Mouse (Mus musculus) limb, embryonic 14.5 days (tissue): ENCODE results near the gene Lilr4b. TPM values are rescaled to one million over a fixed set of nuclear protein-coding genes. Genes with fewer than 3 reads are reported as not detected.

ENCODE experiments used
- ATAC-seq: fragments of 200-750 bp; cut with Nextera tagmentation; 2 replicates; pipeline ENCODE4 v1.8.0; 2017; ENCODE audit warnings: low read depth, moderate number of reproducible peaks, moderate TSS enrichment; ENCODE audit not compliant: low FRiP score
- DNase-seq: peaks from one replicate; pipeline ENCODE4 v3.0.0-alpha.2; 2015; ENCODE audit warnings: low spot score
- H3K27ac ChIP-seq: fragments of 300-500 bp; sonication (generic); replicated peaks from 2 replicates; pipeline ENCODE4 v1.5.1; 2014; ENCODE audit warnings: low read depth, mild to moderate bottlenecking, low read length, moderate library complexity, mixed read lengths
- H3K27me3 ChIP-seq: fragments of 300-500 bp; sonication (generic); 2 replicates; pipeline ENCODE4 v1.6.1; 2014; ENCODE audit warnings: low read length, mixed read lengths; ENCODE audit not compliant: control insufficient read depth, insufficient read depth
- H3K36me3 ChIP-seq: fragments of 300-500 bp; sonication (generic); 2 replicates; pipeline ENCODE4 v1.6.1; 2014; ENCODE audit warnings: mild to moderate bottlenecking, low read length, moderate library complexity, mixed read lengths; ENCODE audit not compliant: control insufficient read depth, insufficient read depth
- H3K4me1 ChIP-seq: fragments of 300-500 bp; sonication (generic); 2 replicates; pipeline ENCODE4 v1.6.1; 2014; ENCODE audit warnings: antibody characterized with exemption, low read length, mixed read lengths; ENCODE audit not compliant: control insufficient read depth, insufficient read depth
- H3K4me2 ChIP-seq: fragments of 300-500 bp; sonication (generic); replicated peaks from 2 replicates; pipeline ENCODE4 v1.6.1; 2014; ENCODE audit warnings: low read depth, mild to moderate bottlenecking, low read length, moderate library complexity; ENCODE audit not compliant: severe bottlenecking
- H3K4me3 ChIP-seq: fragments of 300-500 bp; sonication (generic); replicated peaks from 2 replicates; pipeline ENCODE4 v1.5.1; 2014; ENCODE audit warnings: low read length
- H3K9ac ChIP-seq: fragments of 300-500 bp; sonication (generic); 2 replicates; pipeline ENCODE4 v1.6.1; 2014; ENCODE audit warnings: mild to moderate bottlenecking, low read depth, low read length, moderate library complexity; ENCODE audit not compliant: severe bottlenecking
- H3K9me3 ChIP-seq: fragments of 300-500 bp; sonication (generic); 2 replicates; pipeline ENCODE4 v1.6.1; 2016; ENCODE audit warnings: low read length; ENCODE audit not compliant: control insufficient read depth
- POLR2A ChIP-seq: fragments of 200-500 bp; IDR thresholded peaks from 2 replicates; pipeline ENCODE4 v1.8.0; 2012; ENCODE audit warnings: inconsistent platforms, mild to moderate bottlenecking, moderate library complexity, borderline replicate concordance; ENCODE audit not compliant: insufficient read depth, insufficient read length; ENCODE audit errors: extremely low read depth
- WGBS: fragments of 180-500 bp; shearing (Covaris S2); extraction: QIAGEN DNeasy Blood & Tissue Kit; methylation state at CpG from one replicate; pipeline ENCODE4 v1.1.7; 2014; 5-methylcytosine and 5-hydroxymethylcytosine counted together
- polyA plus RNA-seq, 2 experiments: library from polyadenylated mRNA; depleted of rRNA in 1 of 2; stranded (reverse) in 1 of 2; unstranded in 1 of 2; fragments of >200 nt; fragmentation: Nextera tagmentation in 1 of 2; extraction: Ambion mirVana in 1 of 2; gene quantifications; 2 replicates each; pipeline versions ENCODE4 v1.2.1 to v1.2.3; 2012 to 2014

The Lilr4b gene
- polyA plus RNA-seq, 2 experiments: 1.1 to 1.3 TPM

- TF ChIP-seq POLR2A: no peak
- Histone ChIP-seq H3K9me3 (no peaks in the 10 kb centered on the region), H3K4me1 (no peaks in the 10 kb centered on the region), H3K4me3 (no peak overlapping the region), H3K27me3 (no peaks in the 10 kb centered on the region), H3K9ac (no peak overlapping the region), H3K27ac (no peak overlapping the region), H3K36me3 (no peaks in the 10 kb centered on the region), H3K4me2 (no peak overlapping the region)
- no peak for DNase-seq
- no peak for ATAC-seq
Measured at GRCm38 (mm10) chr10:51521453-51521852, 41.0 kb downstream of the Lilr4b start.

GRCm38 (mm10) chr10:51526090-51526489, 45.7 kb downstream of the Lilr4b start:
- no peak overlapping the region for H3K27ac ChIP-seq
- no peak overlapping the region for H3K4me2 ChIP-seq
- no peaks in the 10 kb centered on the region for H3K9me3 ChIP-seq
- no peak for TF ChIP-seq POLR2A
- no peak overlapping the region for H3K9ac ChIP-seq
- DNase-seq: no peak
- ATAC-seq: no peak
- H3K4me3 ChIP-seq: no peak overlapping the region
- 86% methylated on average over 7 of the region's 7 CpGs for WGBS
- no peaks in the 10 kb centered on the region for H3K36me3 ChIP-seq
- no peaks in the 10 kb centered on the region for H3K4me1 ChIP-seq
- no peaks in the 10 kb centered on the region for H3K27me3 ChIP-seq

- Histone ChIP-seq H3K4me2 (no peak overlapping the region), H3K4me1 (no peaks in the 10 kb centered on the region), H3K36me3 (no peaks in the 10 kb centered on the region), H3K27me3 (no peaks in the 10 kb centered on the region), H3K9me3 (no peaks in the 10 kb centered on the region), H3K27ac (no peak overlapping the region), H3K9ac (no peak overlapping the region), H3K4me3 (no peak overlapping the region)
- DNase-seq (no peak), ATAC-seq (no peak)
- 82% methylated on average over 4 of the region's 4 CpGs for WGBS
- TF ChIP-seq POLR2A: no peak
Measured at GRCm38 (mm10) chr10:51526633-51527032, 46.2 kb downstream of the Lilr4b start.

GRCm38 (mm10) chr10:51528840-51529434, 48.5 kb downstream of the Lilr4b start:
- ATAC-seq: no peak

GRCm38 (mm10) chr10:51529497-51529896, 49.1 kb downstream of the Lilr4b start:
- H3K4me1 ChIP-seq: no peaks in the 10 kb centered on the region
- 81% methylated on average over 3 of the region's 3 CpGs for WGBS
- no peaks in the 10 kb centered on the region for H3K27me3 ChIP-seq
- no peak for ATAC-seq
- TF ChIP-seq POLR2A: no peak
- no peaks in the 10 kb centered on the region for H3K36me3 ChIP-seq
- H3K9ac ChIP-seq: no peak overlapping the region
- no peak overlapping the region for H3K4me2 ChIP-seq
- no peak overlapping the region for H3K4me3 ChIP-seq
- no peak for DNase-seq
- H3K9me3 ChIP-seq: no peaks in the 10 kb centered on the region
- no peak overlapping the region for H3K27ac ChIP-seq

More at GRCm38 (mm10) chr10:51528840-51529434, 48.5 kb downstream of the Lilr4b start:
- Histone ChIP-seq H3K9me3 (no peaks in the 10 kb centered on the region), H3K4me3 (no peak overlapping the region), H3K4me2 (no peak overlapping the region), H3K27ac (no peak overlapping the region), H3K9ac (no peak overlapping the region), H3K4me1 (no peaks in the 10 kb centered on the region), H3K27me3 (no peaks in the 10 kb centered on the region), H3K36me3 (no peaks in the 10 kb centered on the region)
- WGBS: 74% methylated on average over 8 of the region's 8 CpGs
- DNase-seq: no peak
- no peak for TF ChIP-seq POLR2A

- Histone ChIP-seq H3K4me3 (no peak overlapping the region), H3K36me3 (no peaks in the 10 kb centered on the region), H3K27ac (no peak overlapping the region), H3K4me2 (no peak overlapping the region), H3K4me1 (no peaks in the 10 kb centered on the region), H3K9ac (no peak overlapping the region), H3K9me3 (no peaks in the 10 kb centered on the region), H3K27me3 (no peaks in the 10 kb centered on the region)
- no peak for DNase-seq
- no peak for ATAC-seq
- TF ChIP-seq POLR2A: no peak
- 83% methylated on average over 7 of the region's 7 CpGs for WGBS
Measured at GRCm38 (mm10) chr10:51530813-51531212, 50.4 kb downstream of the Lilr4b start.

Other genes starting within 250 kb of the Lilr4b start
- 1.7 and 2.2 TPM in 2 replicates for gene Gm49339, start within 50 bp of the Lilr4b start, polyA plus RNA-seq (2012; rRNA removed)
- gene Gm49339, start within 50 bp of the Lilr4b start, polyA plus RNA-seq (2014; fragmentation: Nextera tagmentation; extraction: Ambion mirVana): 2.7 and 2.9 TPM in 2 replicates
- gene Lilrb4a, start 10.3 kb downstream of the Lilr4b start, polyA plus RNA-seq (2012; rRNA removed): 2.7 and 3.7 TPM in 2 replicates
- 3.0 and 3.2 TPM in 2 replicates for gene Lilrb4a, start 10.3 kb downstream of the Lilr4b start, polyA plus RNA-seq (2014; fragmentation: Nextera tagmentation; extraction: Ambion mirVana)
- gene Fam162b, start 109.9 kb downstream of the Lilr4b start, polyA plus RNA-seq (2012; rRNA removed): 1.2 and 1.5 TPM in 2 replicates
- gene Fam162b, start 109.9 kb downstream of the Lilr4b start, polyA plus RNA-seq (2014; fragmentation: Nextera tagmentation; extraction: Ambion mirVana): 2.1 and 2.3 TPM in 2 replicates
- not detected in 2 replicates for gene Gprc6a, start 150.8 kb downstream of the Lilr4b start, polyA plus RNA-seq (2012; rRNA removed)
- not detected in 2 replicates for gene Gprc6a, start 150.8 kb downstream of the Lilr4b start, polyA plus RNA-seq (2014; fragmentation: Nextera tagmentation; extraction: Ambion mirVana)
- not detected in 2 replicates for gene Rfx6, start 197.1 kb downstream of the Lilr4b start, polyA plus RNA-seq (2012; rRNA removed)
- not detected in 2 replicates for gene Rfx6, start 197.1 kb downstream of the Lilr4b start, polyA plus RNA-seq (2014; fragmentation: Nextera tagmentation; extraction: Ambion mirVana)